Mouse (Mus musculus) layer of hippocampus, adult 18-20 months (tissue): Measurements from ENCODE around the gene Blm. TPM values are rescaled to one million over a fixed set of nuclear protein-coding genes. Genes with fewer than 3 reads are reported as not detected.

ENCODE experiments used
- DNase-seq, 2 experiments: peaks; one replicate each; pipeline ENCODE4 v3.0.0; 2022; ENCODE audit warnings: low spot score in 2 of 2
- total RNA-seq, 2 experiments: library from RNA; stranded (reverse); gene quantifications; 2 replicates each; pipeline ENCODE4 v1.2.3; 2021

Blm gene
- total RNA-seq, 2 experiments from 2014 or later: 3.0 to 3.2 TPM

DNA sequence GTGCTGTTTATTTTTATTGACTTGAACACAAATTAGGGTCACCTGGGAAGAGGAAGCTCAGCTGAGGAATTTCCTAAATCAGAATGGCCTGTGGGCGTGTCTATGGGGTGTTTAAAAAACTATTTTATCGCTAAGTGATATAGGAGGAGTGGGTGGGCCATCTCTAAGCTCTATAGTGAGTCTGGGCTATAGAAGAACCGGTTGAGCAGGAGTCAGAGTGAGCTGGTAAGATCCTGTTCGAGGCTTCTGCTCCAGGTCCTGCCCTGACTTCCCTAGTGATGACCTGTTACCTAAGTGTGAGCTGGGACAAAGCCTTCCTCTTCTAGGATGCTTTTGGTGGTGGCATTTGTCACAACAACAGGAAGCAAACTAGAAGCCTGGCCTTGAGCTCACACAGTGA is 94.2 kb downstream of the Blm start:
- DNase-seq: no peak

GRCm38 (mm10) chr7:80439789-80440488 is 95.0 kb downstream of the Blm start:
- DNase-seq: no peak

DNA sequence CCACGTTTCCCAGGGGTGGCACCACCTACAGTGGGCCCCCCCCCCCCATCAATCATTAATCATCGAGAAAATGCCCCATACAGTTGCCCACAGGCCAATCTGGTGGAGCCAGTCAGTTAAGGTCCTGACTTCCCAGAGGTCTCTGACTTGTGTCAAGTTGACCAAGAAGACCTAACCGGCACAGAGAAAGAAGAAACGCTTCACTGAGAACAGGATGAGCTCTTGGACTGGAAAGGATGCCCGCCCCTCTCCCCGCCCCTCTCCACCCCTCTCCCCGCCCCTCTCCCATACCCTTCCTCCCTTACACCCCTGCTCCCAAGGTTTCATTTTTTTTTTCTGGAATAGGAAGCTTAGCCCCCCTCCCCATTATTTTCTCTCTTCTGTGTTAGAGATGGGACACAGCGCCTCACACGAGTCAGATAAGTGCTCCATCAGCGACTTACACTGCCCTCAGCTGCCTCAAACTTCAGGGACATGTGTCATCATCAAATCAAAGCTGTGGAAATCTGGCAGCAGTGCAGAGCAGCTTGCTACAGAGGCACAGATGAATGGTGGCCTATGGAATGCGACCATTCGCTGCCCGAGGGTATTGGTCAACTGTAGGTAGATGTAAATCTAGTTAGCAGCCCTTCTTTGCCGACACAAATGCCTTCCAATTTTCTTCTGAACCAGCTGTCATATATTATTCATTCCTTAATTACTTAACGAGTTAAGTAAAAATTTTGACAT is 95.7 kb downstream of the Blm start:
- DNase-seq: peak in 1 of 2 experiments; percentile 25

GRCm38 (mm10) chr7:80436571-80436970 is 98.3 kb downstream of the Blm start:
- no peak for DNase-seq

GRCm38 (mm10) chr7:80435594-80435993 is 99.3 kb downstream of the Blm start:
- DNase-seq: no peak

- no peak for DNase-seq
These were observed 105.3 kb downstream of the Blm start for GRCm38 (mm10) chr7:80429661-80430060.

- no peak for DNase-seq
These were observed 107.2 kb downstream of the Blm start for GRCm38 (mm10) chr7:80427730-80428129.

GRCm38 (mm10) chr7:80426363-80426762 is 108.6 kb downstream of the Blm start:
- DNase-seq: no peak

DNA sequence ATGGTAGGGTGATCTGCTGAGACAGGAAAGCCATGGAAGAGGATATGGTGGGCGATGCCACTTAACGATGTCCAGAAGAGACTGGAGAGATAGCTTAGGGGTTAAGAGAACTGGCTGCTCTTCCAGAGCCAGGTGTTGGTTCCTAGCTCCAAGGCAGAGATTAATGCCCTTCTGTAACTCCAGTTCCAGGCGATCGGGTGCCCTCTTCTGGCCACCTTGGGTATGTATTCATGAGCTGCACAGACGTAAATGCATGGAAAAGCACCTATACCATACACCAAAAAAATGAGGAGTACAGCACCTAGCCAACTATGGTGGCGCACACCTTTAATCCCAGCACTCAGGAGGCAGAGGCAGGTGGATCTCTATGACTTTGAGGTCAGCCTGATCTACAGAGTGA is 110.2 kb downstream of the Blm start:
- DNase-seq: no peak

- DNase-seq: peak in 1 of 2 experiments; percentile 71
These were observed 112.0 kb downstream of the Blm start for GRCm38 (mm10) chr7:80422759-80423480.

DNA sequence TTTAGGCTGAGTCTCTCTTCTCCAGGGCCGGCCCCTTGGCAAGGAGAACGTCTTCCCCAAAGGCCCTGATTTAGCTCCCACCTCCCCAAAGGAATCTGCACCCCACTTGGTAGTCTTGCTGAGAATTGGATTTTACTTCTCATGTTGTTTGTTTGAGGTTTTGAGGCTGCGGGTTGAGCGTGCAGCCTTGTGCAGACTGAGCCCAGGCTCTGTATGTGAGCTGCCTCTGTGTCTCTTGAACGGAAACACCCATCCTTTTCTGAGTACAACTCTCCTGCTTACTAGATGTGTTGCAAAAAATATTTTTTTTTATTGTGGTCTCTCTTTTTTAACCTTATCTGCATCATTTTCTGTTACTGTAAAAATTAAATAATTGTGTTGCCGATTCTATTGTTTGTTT is 113.3 kb downstream of the Blm start:
- no peak for DNase-seq

- no peak for DNase-seq
These were observed 114.3 kb downstream of the Blm start for GRCm38 (mm10) chr7:80420586-80420985.

GRCm38 (mm10) chr7:80419278-80419677 is 115.6 kb downstream of the Blm start:
- no peak for DNase-seq

- DNase-seq: no peak
These were observed 116.9 kb downstream of the Blm start for GRCm38 (mm10) chr7:80418036-80418435.

DNA sequence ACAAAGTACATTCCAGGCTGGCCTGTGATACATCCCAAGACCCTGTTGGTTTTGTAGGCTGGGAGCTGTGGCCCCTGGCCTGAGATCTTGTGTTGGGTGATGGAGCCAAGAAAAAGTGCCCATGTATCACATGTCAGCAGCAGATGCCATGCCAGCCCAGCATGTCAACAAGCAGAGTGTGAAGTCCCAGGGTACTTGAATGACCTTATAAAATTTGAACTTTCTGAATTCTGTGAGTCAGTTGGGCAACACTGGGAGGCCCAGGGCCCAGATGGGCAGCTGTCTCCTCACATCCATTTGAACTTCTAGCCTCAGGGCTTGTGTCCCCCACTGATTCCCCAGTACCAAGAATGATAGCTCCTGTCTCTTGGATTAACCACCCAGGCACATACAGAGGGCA is 117.3 kb downstream of the Blm start:
- DNase-seq: no peak

DNA sequence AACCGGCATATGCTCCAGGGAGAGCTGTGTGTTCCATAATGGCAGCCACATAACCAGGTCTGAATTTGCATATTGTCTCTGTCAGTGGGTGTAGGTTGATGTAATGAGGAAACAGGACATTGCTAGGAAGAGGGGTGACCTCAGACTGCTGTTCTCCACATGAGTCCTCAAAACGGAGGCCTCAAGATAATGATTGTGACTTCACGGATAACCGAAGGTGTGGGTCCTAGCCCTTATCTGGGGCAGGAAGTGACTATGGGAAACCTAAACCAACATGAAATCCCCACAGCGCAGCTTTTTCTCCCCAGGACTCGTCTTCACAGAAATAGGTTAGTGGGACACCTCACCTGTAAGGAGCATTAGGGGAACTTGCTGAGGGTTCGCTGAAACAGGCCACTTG is 118.0 kb downstream of the Blm start:
- no peak for DNase-seq

DNA sequence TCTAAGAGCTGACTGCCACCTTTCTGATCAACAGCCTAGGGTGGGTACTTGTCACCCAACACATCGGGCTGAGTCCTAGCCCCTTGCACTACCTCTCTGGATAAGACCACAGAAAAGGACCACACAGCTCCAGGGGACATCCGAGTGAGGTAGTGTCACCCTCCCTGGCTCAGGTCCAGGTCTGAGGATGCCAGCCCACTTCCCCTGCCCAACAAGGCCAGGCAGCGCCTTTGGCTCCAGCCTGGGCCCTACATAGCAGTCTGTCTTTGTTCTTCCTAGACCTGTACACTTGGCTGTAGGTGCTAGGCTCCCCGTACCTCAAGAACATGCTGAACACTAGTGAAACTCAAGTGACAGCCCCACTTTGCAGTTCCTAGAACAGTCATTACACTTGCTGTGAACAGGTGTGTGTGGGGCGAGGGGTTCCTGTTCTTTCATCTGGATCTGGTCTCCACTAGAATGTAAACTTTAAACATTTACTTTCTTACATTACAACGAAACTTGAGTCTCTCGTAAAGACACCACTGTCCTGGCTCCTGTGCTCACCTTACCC is 120.5 kb downstream of the Blm start:
- DNase-seq: no peak

DNA sequence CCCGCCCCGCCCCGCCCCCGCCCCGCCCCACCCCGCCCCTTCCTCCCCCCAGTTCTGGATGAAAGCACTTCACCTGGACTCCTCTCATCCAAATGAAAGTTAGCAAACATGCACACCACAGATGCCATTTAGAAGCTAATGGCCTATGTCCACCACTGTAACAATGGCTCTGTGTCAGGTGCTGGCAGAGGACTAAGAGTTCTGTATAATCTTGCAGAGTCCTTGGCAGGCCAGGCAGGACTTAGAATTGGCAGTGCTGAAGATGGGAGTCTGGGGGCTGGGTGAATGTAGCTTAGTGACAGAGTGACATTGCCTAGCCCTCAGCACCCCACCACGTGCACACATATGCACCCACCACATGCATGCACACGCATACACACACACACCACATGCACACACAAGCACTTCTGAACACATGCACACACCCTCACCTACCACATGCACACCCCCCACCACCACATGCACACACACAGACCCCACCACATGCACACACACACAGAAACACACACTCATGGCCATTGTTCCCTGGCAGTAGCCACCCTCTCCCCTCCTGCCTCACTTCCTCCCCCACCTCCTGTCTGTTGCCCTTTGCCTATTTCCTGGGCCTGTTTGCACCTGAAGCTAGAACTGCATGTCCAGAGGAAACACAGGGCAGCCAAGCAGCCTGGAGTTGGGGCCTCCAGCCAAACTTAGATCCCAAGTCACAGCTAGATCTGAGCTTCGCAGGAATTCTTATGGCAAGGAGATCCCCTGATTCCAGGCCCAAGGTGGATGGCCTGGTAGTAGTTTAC is 121.2 kb downstream of the Blm start:
- no peak for DNase-seq

GRCm38 (mm10) chr7:80412781-80413180 is 122.1 kb downstream of the Blm start:
- no peak for DNase-seq

GRCm38 (mm10) chr7:80412279-80412678 is 122.6 kb downstream of the Blm start:
- peak; percentile 74 to 82 for DNase-seq

DNA sequence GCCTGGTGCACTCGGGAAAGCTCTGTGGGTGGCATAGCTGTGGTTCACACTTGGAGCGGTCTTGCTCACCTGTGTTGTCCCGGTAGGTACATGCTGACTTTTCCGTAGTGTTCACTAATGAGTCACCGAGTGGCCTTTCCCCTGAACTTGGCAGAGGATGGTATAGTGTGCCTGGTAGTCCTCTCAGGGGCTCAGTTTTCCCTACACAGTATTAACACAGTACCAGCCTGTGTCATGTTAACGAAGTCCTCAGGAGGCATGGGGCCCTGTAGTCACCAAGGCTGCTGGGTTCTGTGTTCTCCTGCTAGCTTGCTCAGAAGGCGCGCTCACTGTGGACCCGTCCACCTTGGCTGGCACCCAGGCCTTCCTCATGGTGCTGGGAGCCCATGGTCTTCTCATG is 124.5 kb downstream of the Blm start:
- DNase-seq: no peak
